Comparison of ENCODE assay signal across 30 mouse cellular contexts in genomic region chr17:75278561-75278960, GRCm38 (mm10).
"Had no signal": no experiment of that assay in that cellular context is flagged by ENCODE, and none has a peak within 500 bp of the region (broad histone marks: within the 10 kb centered on the region; RNA-seq: fewer than 3 reads in every experiment).

No protein-coding gene starts in this region.

- H3K9ac ChIP-seq: limb, embryonic 12.5 days; limb, embryonic 13.5 days; limb, embryonic 15.5 days; liver, embryonic 12.5 days; liver, embryonic 13.5 days; liver, embryonic 14.5 days; liver, embryonic 15.5 days; liver, postnatal 0 days; lung, embryonic 14.5 days; lung, embryonic 15.5 days; midbrain, embryonic 12.5 days; midbrain, embryonic 13.5 days; midbrain, embryonic 15.5 days; neural tube, embryonic 12.5 days; neural tube, embryonic 13.5 days had no signal

- H3K9me3 ChIP-seq: limb, embryonic 10.5 days; limb, embryonic 12.5 days; limb, embryonic 13.5 days; limb, embryonic 15.5 days; liver, embryonic 12.5 days; liver, embryonic 13.5 days; liver, embryonic 15.5 days; lung, embryonic 15.5 days; megakaryocyte, embryonic 14.5 days; midbrain, embryonic 10.5 days; midbrain, embryonic 12.5 days; midbrain, embryonic 13.5 days; midbrain, embryonic 15.5 days; neural tube, embryonic 12.5 days; neural tube, embryonic 13.5 days had no signal

- ATAC-seq: liver, embryonic 12.5 days; liver, postnatal 0 days; midbrain, embryonic 13.5 days; midbrain, embryonic 15.5 days had no signal

- DNase-seq: left cerebral cortex, postnatal 4 days; liver; liver, embryonic 13.5 days; liver, postnatal 0 days; lung, adult 18-20 months; lung, adult 2 months; lung, embryonic 14.5 days; lung, postnatal 10 days; lung, postnatal 14 days; lung, postnatal 36 days; lung, postnatal 4 days; midbrain, embryonic 14.5 days had no signal

- H3K4me2 ChIP-seq: limb, embryonic 12.5 days; limb, embryonic 13.5 days; limb, embryonic 15.5 days; liver, embryonic 11.5 days; liver, embryonic 12.5 days; liver, embryonic 13.5 days; liver, embryonic 15.5 days; lung, embryonic 14.5 days; lung, embryonic 15.5 days; midbrain, embryonic 12.5 days; midbrain, embryonic 13.5 days; midbrain, embryonic 15.5 days; neural tube, embryonic 12.5 days; neural tube, embryonic 13.5 days had no signal

- H3K27ac ChIP-seq: limb, embryonic 10.5 days; limb, embryonic 12.5 days; limb, embryonic 13.5 days; limb, embryonic 15.5 days; liver, embryonic 12.5 days; liver, embryonic 13.5 days; liver, embryonic 14.5 days; liver, embryonic 15.5 days; lung, embryonic 15.5 days; macrophage; midbrain, embryonic 10.5 days; midbrain, embryonic 12.5 days; midbrain, embryonic 13.5 days; midbrain, embryonic 15.5 days; neural tube, embryonic 12.5 days; neural tube, embryonic 13.5 days had no signal

- H3K4me3 ChIP-seq: limb, embryonic 10.5 days; limb, embryonic 12.5 days; limb, embryonic 13.5 days; limb, embryonic 15.5 days; liver, embryonic 12.5 days; liver, embryonic 13.5 days; liver, embryonic 15.5 days; lung, embryonic 15.5 days; megakaryocyte, embryonic 14.5 days; midbrain, embryonic 10.5 days; midbrain, embryonic 12.5 days; midbrain, embryonic 13.5 days; midbrain, embryonic 15.5 days; myocyte; neural tube, embryonic 12.5 days; neural tube, embryonic 13.5 days had no signal

- H3K4me1 ChIP-seq: limb, embryonic 10.5 days; limb, embryonic 12.5 days; limb, embryonic 13.5 days; limb, embryonic 15.5 days; liver, embryonic 12.5 days; liver, embryonic 13.5 days; liver, embryonic 15.5 days; lung, embryonic 15.5 days; midbrain, embryonic 10.5 days; midbrain, embryonic 12.5 days; midbrain, embryonic 13.5 days; midbrain, embryonic 15.5 days; neural tube, embryonic 12.5 days; neural tube, embryonic 13.5 days had no signal

- H3K27me3 ChIP-seq: limb, embryonic 12.5 days; limb, embryonic 13.5 days; limb, embryonic 15.5 days; liver, embryonic 12.5 days; liver, embryonic 13.5 days; liver, embryonic 15.5 days; lung, embryonic 15.5 days; megakaryocyte, embryonic 14.5 days; midbrain, embryonic 12.5 days; midbrain, embryonic 13.5 days; midbrain, embryonic 15.5 days; neural tube, embryonic 12.5 days; neural tube, embryonic 13.5 days had no signal

- H3K36me3 ChIP-seq: limb, embryonic 10.5 days; liver, embryonic 12.5 days; liver, embryonic 13.5 days; liver, embryonic 15.5 days; lung, embryonic 15.5 days; midbrain, embryonic 10.5 days; midbrain, embryonic 12.5 days; midbrain, embryonic 13.5 days; midbrain, embryonic 15.5 days; neural tube, embryonic 12.5 days; neural tube, embryonic 13.5 days had no signal
